Mouse (Mus musculus): ENCODE data around the gene Smco3.
"Not testable (repeated sequence)": the region's sequence is repeated elsewhere in the genome, so short reads cannot be mapped to it uniquely, and the experiment has no call there.

Smco3 gene

GRCm38 (mm10) chr6:136806819-136807218 is 28.4 kb downstream of the Smco3 start:
- no peak for DNase-seq (ENCODE audit: extremely low spot score, low spot score)

GRCm38 (mm10) chr6:136805409-136805775 is 29.9 kb downstream of the Smco3 start:
- DNase-seq (ENCODE audit: extremely low spot score, low spot score) = no peak

- DNase-seq (ENCODE audit: extremely low spot score, low spot score) = no peak
Measured at GRCm38 (mm10) chr6:136804705-136805408, 30.4 kb downstream of the Smco3 start.

GRCm38 (mm10) chr6:136803739-136804633 is 31.3 kb downstream of the Smco3 start, which contains the start of gene Hist4h4:
Hist4h4 (minus strand) TSS chr6:136804415.
- peak; percentile 92 for DNase-seq (ENCODE audit: extremely low spot score, low spot score)

GRCm38 (mm10) chr6:136803093-136803738 is 32.0 kb downstream of the Smco3 start:
- no peak for DNase-seq (ENCODE audit: extremely low spot score, low spot score)

- DNase-seq (ENCODE audit: extremely low spot score, low spot score) = no peak
Measured at GRCm38 (mm10) chr6:136801274-136801673, 34.0 kb downstream of the Smco3 start.

- DNase-seq (ENCODE audit: extremely low spot score, low spot score) = no peak
Measured at GRCm38 (mm10) chr6:136800710-136801109, 34.5 kb downstream of the Smco3 start.

GRCm38 (mm10) chr6:136797874-136798693 is 37.2 kb downstream of the Smco3 start:
- DNase-seq (ENCODE audit: extremely low spot score, low spot score) = not testable (repeated sequence)

- DNase-seq (ENCODE audit: extremely low spot score, low spot score) = no peak
Measured at GRCm38 (mm10) chr6:136795850-136796249, 39.4 kb downstream of the Smco3 start.

- DNase-seq (ENCODE audit: extremely low spot score, low spot score) = no peak
Measured at GRCm38 (mm10) chr6:136795110-136795509, 40.1 kb downstream of the Smco3 start.

GRCm38 (mm10) chr6:136793831-136794525 is 41.3 kb downstream of the Smco3 start:
- DNase-seq (ENCODE audit: extremely low spot score, low spot score) = peak; percentile 32

GRCm38 (mm10) chr6:136792884-136793758 is 42.1 kb downstream of the Smco3 start:
- no peak for DNase-seq (ENCODE audit: extremely low spot score, low spot score)

GRCm38 (mm10) chr6:136789391-136789971 is 45.8 kb downstream of the Smco3 start:
- DNase-seq (ENCODE audit: extremely low spot score, low spot score) = no peak

GRCm38 (mm10) chr6:136782761-136783160 is 52.5 kb downstream of the Smco3 start:
- no peak for DNase-seq (ENCODE audit: extremely low spot score, low spot score)

GRCm38 (mm10) chr6:136782146-136782545 is 53.1 kb downstream of the Smco3 start:
- DNase-seq (ENCODE audit: extremely low spot score, low spot score) = no peak

GRCm38 (mm10) chr6:136781377-136781986 is 53.8 kb downstream of the Smco3 start, which contains the start of gene Gucy2c:
Gucy2c (minus strand) TSS chr6:136781765.
- DNase-seq (ENCODE audit: extremely low spot score, low spot score) = no peak
